Mouse (Mus musculus): ENCODE measurements around the gene Fbln2.
A peak's percentile ranks its signal among the peaks of the same experiment; 100 is the strongest.

Fbln2 gene

GRCm38 (mm10) chr6:91231000-91231399 is 18.7 kb downstream of the Fbln2 start:
- no peak for DNase-seq (ENCODE audit: low read depth)

- no peak for DNase-seq (ENCODE audit: low read depth)
Observed at GRCm38 (mm10) chr6:91231523-91231922, 19.3 kb downstream of the Fbln2 start.

GRCm38 (mm10) chr6:91233011-91233410 is 20.8 kb downstream of the Fbln2 start:
- no peak for DNase-seq (ENCODE audit: low read depth)

DNA sequence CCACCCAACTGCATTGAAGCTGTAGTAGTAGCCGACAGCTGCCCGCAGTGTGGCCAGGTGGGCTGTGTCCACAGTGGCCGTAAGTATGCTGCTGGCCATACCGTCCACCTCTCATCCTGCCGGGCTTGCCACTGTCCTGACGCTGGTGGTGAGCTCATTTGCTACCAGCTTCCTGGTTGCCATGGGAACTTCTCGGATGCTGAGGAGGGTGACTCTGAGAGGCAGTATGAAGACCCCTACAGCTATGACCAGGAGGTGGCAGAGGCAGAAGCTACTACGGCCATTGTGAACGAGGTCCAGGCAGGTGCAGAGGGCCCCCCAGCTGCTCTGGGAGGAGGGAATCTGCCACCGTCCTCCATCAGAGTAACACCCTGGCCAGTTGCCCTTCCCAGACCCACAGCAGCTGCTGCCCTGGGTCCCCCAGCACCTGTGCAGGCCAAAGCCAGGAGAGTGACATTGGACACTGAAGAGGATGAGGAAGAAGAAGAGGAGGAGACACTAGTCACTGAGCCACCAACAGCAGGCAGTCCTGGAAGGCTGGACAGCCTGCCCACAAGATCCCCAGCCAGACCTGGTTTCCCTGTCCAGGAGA is 21.3 kb downstream of the Fbln2 start:
- DNase-seq (ENCODE audit: low read depth), result no peak

DNA sequence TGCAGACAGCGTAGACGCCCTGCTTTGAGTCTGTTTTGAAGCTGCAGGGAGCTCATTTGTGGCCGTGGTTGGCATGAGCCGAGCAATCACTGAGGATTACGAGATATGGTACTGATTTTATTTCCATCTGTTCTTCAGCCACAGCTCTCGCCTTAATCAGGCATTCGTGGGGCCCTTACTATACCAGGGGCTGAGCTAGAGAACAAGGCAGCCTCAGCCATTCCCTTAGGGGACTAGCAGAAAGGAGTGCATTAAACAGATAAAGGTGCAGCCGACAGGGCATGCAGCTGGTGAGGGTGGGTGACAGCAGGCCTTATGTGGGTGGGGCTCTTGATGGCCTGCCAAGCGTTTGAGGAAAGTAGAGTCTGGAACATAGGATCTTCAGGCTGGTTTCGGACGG is 23.8 kb downstream of the Fbln2 start:
- no peak for DNase-seq (ENCODE audit: low read depth)

DNA sequence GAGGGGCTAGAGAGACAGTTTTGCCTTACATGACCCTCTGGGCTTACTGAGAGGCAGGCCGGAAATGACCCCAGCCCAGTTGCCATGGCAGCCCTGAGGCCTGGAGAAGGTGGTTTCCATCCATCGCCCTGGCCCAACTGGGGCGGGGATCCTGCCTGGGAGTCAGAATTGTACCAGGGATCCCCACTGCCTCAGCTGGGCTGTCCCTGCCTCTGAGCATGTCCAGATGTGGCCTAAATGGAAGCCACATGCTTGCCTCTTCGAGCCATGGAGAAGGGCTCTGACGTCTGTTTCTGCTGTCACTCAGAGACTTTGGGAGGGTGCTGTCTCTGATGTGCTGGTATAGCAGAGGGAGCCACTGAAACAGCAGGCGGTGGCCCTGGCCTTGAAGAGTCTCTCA is 24.2 kb downstream of the Fbln2 start:
- DNase-seq (ENCODE audit: low read depth), result no peak

- no peak for DNase-seq (ENCODE audit: low read depth)
Observed at GRCm38 (mm10) chr6:91237273-91237672, 25.0 kb downstream of the Fbln2 start.

DNA sequence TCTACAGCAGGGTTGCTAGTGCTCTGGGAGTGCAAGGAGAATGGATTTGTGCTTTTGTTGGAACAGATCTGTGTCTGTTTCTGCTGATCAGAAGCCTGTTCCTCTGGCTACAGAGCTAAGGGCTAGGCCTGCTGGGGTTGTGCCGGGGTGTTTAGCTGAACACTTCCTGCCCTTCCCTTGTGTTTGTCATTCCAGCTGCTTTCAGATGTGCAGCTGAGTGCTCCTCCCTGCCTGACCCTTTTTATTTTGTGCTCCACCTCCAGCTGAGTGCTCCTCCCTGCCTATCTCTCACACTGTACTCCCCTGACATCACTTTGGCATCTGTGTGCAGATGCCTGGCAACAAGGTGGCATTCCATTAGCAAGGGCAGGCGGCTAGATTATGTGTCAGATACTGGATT is 28.3 kb downstream of the Fbln2 start:
- no peak for DNase-seq (ENCODE audit: low read depth)

GRCm38 (mm10) chr6:91240964-91241363 is 28.7 kb downstream of the Fbln2 start:
- DNase-seq (ENCODE audit: low read depth), result no peak

- DNase-seq (ENCODE audit: low read depth), result no peak
Observed at GRCm38 (mm10) chr6:91243395-91243794, 31.1 kb downstream of the Fbln2 start.

DNA sequence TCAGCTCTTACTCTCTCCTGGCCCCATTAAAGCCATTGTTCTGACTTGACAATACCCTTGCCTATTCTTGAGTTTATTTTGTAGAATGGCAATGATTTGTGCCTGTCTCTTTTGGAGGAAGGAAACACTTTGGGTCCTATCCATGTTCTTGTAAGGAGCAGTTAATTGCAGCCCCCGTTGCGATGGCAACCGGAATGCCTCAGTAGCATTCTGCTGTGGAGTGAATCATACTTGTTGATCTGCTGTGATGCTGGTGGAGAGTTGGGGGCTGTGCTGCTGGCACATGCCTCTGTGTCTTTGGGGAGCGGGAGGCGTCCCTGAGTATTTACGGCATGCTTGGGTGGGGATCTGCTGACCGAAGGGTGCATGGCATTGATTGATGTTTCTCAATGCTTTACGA is 32.1 kb downstream of the Fbln2 start:
- no peak for DNase-seq (ENCODE audit: low read depth)

GRCm38 (mm10) chr6:91245331-91245730 is 33.1 kb downstream of the Fbln2 start:
- DNase-seq (ENCODE audit: low read depth), result no peak

DNA sequence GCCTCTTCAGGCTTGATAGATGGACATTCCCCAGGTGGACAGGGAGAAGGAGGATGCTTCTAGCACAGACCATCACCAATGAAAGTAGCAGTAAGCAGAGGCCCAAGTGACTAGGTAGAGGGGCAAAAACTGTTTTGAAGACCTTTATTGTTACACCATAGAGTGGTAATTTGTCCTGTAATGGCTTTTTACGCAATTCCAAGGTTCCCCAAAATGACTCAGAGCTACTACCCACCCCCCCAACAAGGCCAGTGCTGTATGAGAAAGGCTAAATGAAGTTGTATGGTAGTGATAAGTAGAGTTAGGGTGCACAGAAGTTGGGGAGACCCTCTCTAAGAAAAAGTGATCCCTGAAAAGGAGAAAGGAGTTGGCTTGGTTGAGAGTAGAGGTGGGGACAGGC is 35.1 kb downstream of the Fbln2 start:
- DNase-seq (ENCODE audit: low read depth), result no peak

- DNase-seq (ENCODE audit: low read depth), result no peak
Observed at GRCm38 (mm10) chr6:91248627-91249026, 36.4 kb downstream of the Fbln2 start.

DNA sequence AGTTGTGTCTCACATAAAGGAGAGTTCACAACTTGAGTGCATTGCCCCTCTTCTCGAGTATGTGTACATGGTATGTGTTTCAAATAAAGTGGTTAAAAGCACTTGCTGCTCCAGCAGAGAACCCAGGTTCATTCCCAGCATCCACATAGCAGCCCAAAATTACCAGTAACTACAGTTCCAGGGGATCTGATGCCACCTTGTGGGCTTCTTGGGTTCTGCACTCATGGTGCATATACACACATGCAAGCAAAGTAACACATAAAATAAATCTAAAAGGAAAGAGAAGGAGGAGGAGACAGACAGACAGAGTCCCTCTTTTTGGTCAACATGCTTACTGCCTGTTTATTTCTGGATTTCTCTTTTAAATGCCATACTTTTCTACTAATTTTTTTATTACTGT is 37.5 kb downstream of the Fbln2 start:
- DNase-seq (ENCODE audit: low read depth), result no peak

- DNase-seq (ENCODE audit: low read depth), result no peak
Observed at GRCm38 (mm10) chr6:91259440-91260120, 47.3 kb downstream of the Fbln2 start.

GRCm38 (mm10) chr6:91260347-91260986 is 48.2 kb downstream of the Fbln2 start:
- no peak for DNase-seq (ENCODE audit: low read depth)

DNA sequence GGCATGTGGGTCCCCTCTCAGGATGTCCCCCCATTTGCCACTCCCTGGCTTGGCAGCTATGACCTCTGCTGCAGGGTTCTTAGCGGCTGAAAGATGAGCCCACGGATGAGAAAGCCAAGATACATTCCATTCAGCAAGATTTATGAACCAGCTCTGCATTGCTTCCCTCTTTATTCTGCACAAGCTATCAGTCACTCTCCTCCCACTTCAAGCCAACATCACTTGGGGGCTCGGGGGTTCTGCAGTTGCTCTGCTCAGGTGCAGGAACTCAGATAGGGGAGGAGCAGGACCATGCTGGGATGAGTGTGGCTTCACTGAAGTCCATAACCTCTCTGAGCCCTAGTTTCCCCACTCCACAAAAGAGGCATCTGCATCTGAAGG is 48.7 kb downstream of the Fbln2 start:
- no peak for DNase-seq (ENCODE audit: low read depth)

DNA sequence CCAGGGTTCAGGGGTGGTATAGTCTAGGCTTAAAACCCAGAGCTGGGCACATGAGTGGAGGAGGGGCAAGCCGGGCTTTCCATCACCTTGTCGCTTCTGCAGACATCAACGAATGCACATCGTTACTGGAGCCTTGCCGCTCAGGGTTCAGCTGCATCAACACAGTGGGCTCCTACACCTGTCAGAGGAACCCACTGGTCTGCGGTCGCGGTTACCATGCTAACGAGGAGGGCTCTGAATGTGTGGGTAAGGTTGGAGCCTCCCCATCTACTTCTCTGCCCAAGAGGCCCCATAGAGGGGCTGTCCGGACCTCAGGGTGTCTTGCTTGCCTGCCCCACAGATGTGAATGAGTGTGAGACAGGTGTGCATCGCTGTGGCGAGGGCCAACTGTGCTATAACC is 53.4 kb downstream of the Fbln2 start:
- no peak for DNase-seq (ENCODE audit: low read depth)

- no peak for DNase-seq (ENCODE audit: low read depth)
Observed at GRCm38 (mm10) chr6:91266647-91267046, 54.4 kb downstream of the Fbln2 start.

DNA sequence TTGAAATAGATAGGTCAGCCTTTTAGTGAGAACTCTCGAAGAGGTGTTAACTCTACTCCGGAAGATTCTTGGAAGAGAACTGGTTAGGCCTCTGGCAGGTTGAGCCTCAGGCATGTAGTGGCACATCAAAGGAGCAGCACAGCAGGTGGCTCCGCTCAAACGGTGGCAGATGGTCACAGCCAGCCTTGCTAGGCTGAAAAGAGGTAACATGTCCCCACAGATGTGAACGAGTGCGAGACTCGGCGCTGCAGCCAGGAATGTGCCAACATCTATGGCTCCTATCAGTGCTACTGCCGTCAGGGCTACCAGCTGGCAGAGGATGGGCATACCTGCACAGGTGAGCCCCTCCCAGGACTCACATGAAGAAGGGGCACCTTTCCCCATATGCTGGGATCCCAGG is 56.1 kb downstream of the Fbln2 start:
- no peak for DNase-seq (ENCODE audit: low read depth)

DNA sequence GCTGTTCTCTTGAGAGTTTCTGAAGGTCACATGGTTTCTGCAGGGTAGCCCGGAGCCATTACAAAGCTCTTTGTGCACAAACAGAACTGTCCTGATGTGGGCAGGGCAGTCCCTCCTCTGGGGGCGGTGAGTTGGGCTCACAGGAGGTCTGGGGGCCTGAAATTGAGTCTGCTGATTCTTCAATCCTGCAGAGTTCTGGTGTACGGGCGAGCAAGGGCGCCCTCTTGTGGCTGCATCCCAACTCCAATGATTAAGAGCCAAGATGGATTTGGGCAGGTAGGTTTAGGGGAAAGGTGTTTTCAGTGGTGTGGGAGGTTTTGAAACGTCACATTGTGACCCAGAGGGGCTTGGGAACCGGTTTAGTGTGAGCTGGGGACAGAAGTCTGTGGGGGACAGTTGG is 65.3 kb downstream of the Fbln2 start:
- DNase-seq (ENCODE audit: low read depth), result peak; percentile 32

DNA sequence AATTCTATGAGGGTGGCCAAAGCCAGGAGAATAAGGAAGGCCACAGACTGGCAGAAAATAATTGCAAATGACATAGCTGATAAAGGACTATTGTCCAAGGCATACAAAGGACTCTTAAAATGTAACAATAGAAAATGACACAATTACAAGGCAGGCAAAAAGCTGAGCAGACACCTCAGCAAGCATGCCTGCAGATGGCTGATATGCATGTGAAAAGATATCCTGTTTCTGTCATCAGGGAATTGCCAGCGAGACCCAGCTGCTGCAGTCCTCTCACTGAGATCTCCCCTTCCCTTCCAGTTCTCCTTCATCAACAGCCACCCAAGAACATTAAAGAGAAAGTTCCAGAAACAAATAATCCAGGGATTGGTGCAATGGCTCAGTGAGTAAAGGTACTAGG is 66.0 kb downstream of the Fbln2 start:
- no peak for DNase-seq (ENCODE audit: low read depth)

DNA sequence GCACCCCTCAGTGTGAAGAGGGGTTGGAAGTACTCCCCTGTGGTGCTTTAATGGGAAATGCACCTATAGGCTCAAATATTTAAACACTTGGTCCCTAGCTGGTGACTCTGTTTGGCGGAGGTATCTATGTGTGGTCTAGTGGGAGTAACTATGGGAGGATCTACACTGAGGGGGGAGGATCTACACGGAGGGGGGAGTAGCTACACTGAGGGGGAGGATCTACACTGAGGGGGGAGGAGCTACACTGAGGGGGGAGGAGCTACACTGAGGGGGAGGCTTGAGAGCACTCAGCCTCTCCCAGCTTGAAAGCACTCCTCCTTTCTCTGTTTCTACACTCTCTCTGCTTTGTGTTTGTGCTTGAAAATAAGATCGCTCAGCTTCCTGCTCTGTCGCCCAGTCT is 67.2 kb downstream of the Fbln2 start:
- DNase-seq (ENCODE audit: low read depth), result no peak
